Mouse (Mus musculus) stomach, postnatal 0 days (tissue): ENCODE measurements around the gene AY358078.

Source experiments
- CTCF ChIP-seq: IDR thresholded peaks from 2 replicates; pipeline ENCODE4 v1.5.1; 2016; ENCODE audit warnings: antibody characterized with exemption, low read depth, mild to moderate bottlenecking, moderate library complexity
- EP300 ChIP-seq: optimal IDR thresholded peaks from 2 replicates; pipeline ENCODE3; 2016; ENCODE audit warnings: antibody characterized with exemption

DNA sequence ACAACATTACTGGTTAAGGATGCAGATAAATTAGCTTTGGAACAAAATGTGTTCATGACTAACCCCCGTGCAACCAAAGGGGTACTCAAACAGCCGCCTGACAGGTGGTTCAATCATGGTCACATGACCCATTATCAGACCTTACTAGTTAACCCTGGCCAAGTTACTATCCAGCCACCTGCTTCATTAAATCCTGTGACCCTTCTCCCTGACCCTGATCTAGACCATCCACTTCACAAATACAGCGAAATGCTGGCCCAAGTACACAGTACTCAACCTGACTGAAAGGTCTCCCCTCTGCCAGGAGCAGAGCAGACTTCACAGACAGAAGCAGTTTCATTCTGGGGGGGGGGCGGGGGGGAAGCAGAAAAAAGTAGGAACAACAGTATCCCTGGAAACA, 13.5 kb upstream of the AY358078 start:
- no peak for TF ChIP-seq CTCF
- TF ChIP-seq EP300: no peak
